Mouse (Mus musculus) ES-E14 (cell line): ENCODE measurements around the gene C2. TPM values are rescaled to one million over a fixed set of nuclear protein-coding genes. Genes with fewer than 3 reads are reported as not detected.
"Not testable (repeated sequence)": the region's sequence is repeated elsewhere in the genome, so short reads cannot be mapped to it uniquely, and the experiment has no call there.

Experiments
- DNase-seq: peaks from one replicate; pipeline ENCODE4 v3.0.0-alpha.2; 2013; ENCODE audit warnings: low read depth, low spot score
- H3K27ac ChIP-seq: 2 replicates; pipeline ENCODE4 v1.5.1; 2012; ENCODE audit warnings: low read depth, mild to moderate bottlenecking, low read length, moderate library complexity, mixed read lengths; ENCODE audit not compliant: poor library complexity, insufficient read depth, severe bottlenecking
- H3K36me3 ChIP-seq: 2 replicates; pipeline ENCODE4 v1.6.1; 2012; ENCODE audit warnings: mild to moderate bottlenecking, low read length, moderate library complexity, mixed read lengths; ENCODE audit not compliant: control insufficient read depth, poor library complexity, insufficient read depth, severe bottlenecking
- H3K4me1 ChIP-seq, 2 experiments: fragments of 150-350 bp in 1 of 2; sonication (generic) in 1 of 2; 2 replicates each; pipeline ENCODE4 v1.6.1; 2012; ENCODE audit warnings: low read length in 2 of 2, mild to moderate bottlenecking in 1 of 2, mixed read lengths in 1 of 2; ENCODE audit not compliant: control insufficient read depth in 2 of 2, insufficient read depth in 2 of 2, poor library complexity in 1 of 2
- H3K4me3 ChIP-seq, 2 experiments: fragments of 150-350 bp in 1 of 2; sonication (generic) in 1 of 2; 2 replicates each; pipeline ENCODE4 v1.5.1; 2012; ENCODE audit warnings: low read length in 2 of 2, low read depth in 1 of 2, mild to moderate bottlenecking in 1 of 2, mixed read lengths in 1 of 2; ENCODE audit not compliant: insufficient read depth in 1 of 2, poor library complexity in 1 of 2, severe bottlenecking in 1 of 2
- H3K9ac ChIP-seq: 2 replicates; pipeline ENCODE4 v1.6.1; 2012; ENCODE audit warnings: low read depth, mild to moderate bottlenecking, low read length, mixed read lengths; ENCODE audit not compliant: poor library complexity, insufficient read depth, severe bottlenecking
- H3K9me3 ChIP-seq: fragments of 150-350 bp; sonication (generic); 2 replicates; pipeline ENCODE4 v1.6.1; 2012; ENCODE audit warnings: low read depth, mild to moderate bottlenecking, low read length; ENCODE audit not compliant: control insufficient read depth, insufficient read depth
- CHD2 ChIP-seq: IDR thresholded peaks from 2 replicates; pipeline ENCODE4 v1.6.1; 2014; ENCODE audit warnings: mild to moderate bottlenecking, low read depth, low read length, inconsistent platforms
- HCFC1 ChIP-seq: IDR thresholded peaks from 2 replicates; pipeline ENCODE4 v1.6.1; 2012; ENCODE audit warnings: low read length, inconsistent platforms, borderline replicate concordance; ENCODE audit not compliant: insufficient read depth
- MAFK ChIP-seq: IDR thresholded peaks from 2 replicates; pipeline ENCODE4 v1.6.1; 2014; ENCODE audit warnings: mild to moderate bottlenecking, low read depth, low read length, inconsistent platforms; ENCODE audit not compliant: insufficient read depth
- ZC3H11A ChIP-seq: IDR thresholded peaks from 2 replicates; pipeline ENCODE4 v1.6.1; 2012; ENCODE audit warnings: low read depth, mild to moderate bottlenecking, inconsistent platforms, low read length, borderline replicate concordance
- ZNF384 ChIP-seq: IDR thresholded peaks from 2 replicates; pipeline ENCODE4 v1.6.1; 2012; ENCODE audit warnings: low read depth, low read length, inconsistent platforms
- in situ Hi-C, 2 experiments: fragments of 600-800 bp; cut with MboI; formaldehyde crosslinking; loops; one replicate each; pipeline ENCODE4 v1.15.1; 2025; ENCODE audit warnings: low sequenced_read_pairs in 2 of 2, inconsistent platforms in 1 of 2; ENCODE audit not compliant: unreplicated experiment in 2 of 2
- total RNA-seq: library from RNA; depleted of rRNA; stranded (reverse); fragments of 300-350 nt; gene quantifications from 2 replicates; pipeline ENCODE4 v1.2.3, GENCODE M21; 2012

Gene C2
- total RNA-seq, 1 experiment: 5.0 TPM

- Histone ChIP-seq H3K4me1 (peaks cover 2 to 39% of the 10 kb centered on the region in 2 experiments; a peak in 3 of 4 replicates), H3K9me3 (no peaks in the 10 kb centered on the region), H3K27ac (peak overlapping the region; percentile 46), H3K36me3 (peaks cover 64% of the 10 kb centered on the region), H3K9ac (peak overlapping the region; percentile 45; the same call in 1 of the 2 replicates), H3K4me3 (peak overlapping the region in 1 of 2 experiments; percentile 47; a peak in 2 of 4 replicates)
- in situ Hi-C loops: no loop called here
- TF ChIP-seq MAFK (no peak), CHD2 (no peak), ZC3H11A (no peak), ZNF384 (no peak), HCFC1 (no peak)
- DNase-seq: no peak
Measured at GRCm38 (mm10) chr17:34910982-34911381, 12.9 kb upstream of the C2 start.

GRCm38 (mm10) chr17:34902895-34903294 is 4.8 kb upstream of the C2 start:
- Histone ChIP-seq H3K27ac (peak overlapping the region; percentile 34; the same call in 1 of the 2 replicates), H3K4me3 (peak overlapping the region in 1 of 2 experiments; percentile 10; a peak in 1 of 4 replicates), H3K4me1 (peaks cover 4 to 32% of the 10 kb centered on the region in 2 experiments; a peak in 3 of 4 replicates), H3K9ac (no peak overlapping the region; the same call in 1 of the 2 replicates), H3K36me3 (peaks cover 31% of the 10 kb centered on the region), H3K9me3 (no peaks in the 10 kb centered on the region)
- in situ Hi-C loops: no loop called here
- TF ChIP-seq ZNF384 (no peak), ZC3H11A (no peak), MAFK (no peak), CHD2 (no peak), HCFC1 (no peak)
- DNase-seq: no peak

- H3K4me1 ChIP-seq: peaks cover 11 to 27% of the 10 kb centered on the region in 2 experiments; a peak in 3 of 4 replicates
- TF ChIP-seq ZNF384: 0 out of 2 replicates have a peak, but pooled peaks have one; percentile 59
- in situ Hi-C loops, H3K27ac ChIP-seq, DNase-seq, H3K4me3 ChIP-seq, H3K9me3 ChIP-seq, H3K9ac ChIP-seq: not testable (repeated sequence)
- peaks cover 21% of the 10 kb centered on the region for H3K36me3 ChIP-seq
Measured at GRCm38 (mm10) chr17:34901948-34902347, 3.9 kb upstream of the C2 start.

DNA sequence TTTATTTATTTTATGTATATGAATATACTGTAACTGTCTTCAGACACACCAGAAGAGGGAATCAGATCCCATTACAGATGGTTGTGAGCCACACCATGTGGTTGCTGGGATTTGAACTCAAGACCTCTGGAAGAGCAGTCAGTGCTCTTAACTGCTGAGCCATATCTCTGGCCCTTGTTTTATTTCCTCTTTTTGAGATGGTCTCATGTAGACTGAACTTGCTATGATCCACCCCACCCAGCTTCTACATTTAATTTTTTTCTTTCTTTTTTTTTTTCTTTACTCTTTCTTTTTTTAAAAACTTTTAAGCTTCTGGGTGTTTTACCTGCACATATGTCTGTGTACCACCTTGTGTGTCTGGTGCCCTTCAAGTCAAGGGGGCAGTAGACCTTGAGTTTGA is 2.8 kb upstream of the C2 start:
- in situ Hi-C loops, H3K9me3 ChIP-seq, H3K9ac ChIP-seq, DNase-seq, H3K4me3 ChIP-seq, H3K27ac ChIP-seq: not testable (repeated sequence)
- Histone ChIP-seq H3K4me1 (peaks cover 11 to 25% of the 10 kb centered on the region in 2 experiments; a peak in 3 of 4 replicates), H3K36me3 (peaks cover 14% of the 10 kb centered on the region)

DNA sequence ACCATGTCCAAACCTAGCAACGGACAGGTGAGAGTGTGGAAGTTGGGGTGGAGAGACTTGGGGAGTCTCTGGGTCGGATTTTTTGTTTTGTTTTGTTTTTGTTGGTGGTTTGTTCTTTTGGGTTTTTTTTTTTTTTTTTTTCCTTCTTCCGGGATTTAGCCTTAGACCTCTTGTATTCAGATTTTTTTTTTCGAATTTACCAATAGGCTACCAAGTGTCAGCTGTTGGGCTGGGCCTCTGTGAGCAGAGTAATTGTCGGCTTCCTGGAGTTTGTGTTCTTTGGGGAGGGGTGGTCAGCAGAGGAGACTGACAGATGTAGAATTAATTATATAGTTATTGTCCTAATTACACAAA is 1.8 kb upstream of the C2 start:
- H3K27ac ChIP-seq: no peak overlapping the region
- H3K9ac ChIP-seq: peak overlapping the region; percentile 70; the same call in 1 of the 2 replicates
- in situ Hi-C loops: no loop called here
- no peaks in the 10 kb centered on the region for H3K9me3 ChIP-seq
- peak; percentile 82 for TF ChIP-seq ZNF384
- no peak for TF ChIP-seq HCFC1
- TF ChIP-seq ZC3H11A: no peak
- no peak for TF ChIP-seq CHD2
- H3K4me3 ChIP-seq: peak overlapping the region; percentile 75 to 97
- no peak for DNase-seq
- peaks cover 7% of the 10 kb centered on the region for H3K36me3 ChIP-seq
- peaks cover 11 to 23% of the 10 kb centered on the region in 2 experiments; a peak in 3 of 4 replicates for H3K4me1 ChIP-seq
